Mouse (Mus musculus): Measurements from ENCODE around the gene Irgc1.

DNA sequence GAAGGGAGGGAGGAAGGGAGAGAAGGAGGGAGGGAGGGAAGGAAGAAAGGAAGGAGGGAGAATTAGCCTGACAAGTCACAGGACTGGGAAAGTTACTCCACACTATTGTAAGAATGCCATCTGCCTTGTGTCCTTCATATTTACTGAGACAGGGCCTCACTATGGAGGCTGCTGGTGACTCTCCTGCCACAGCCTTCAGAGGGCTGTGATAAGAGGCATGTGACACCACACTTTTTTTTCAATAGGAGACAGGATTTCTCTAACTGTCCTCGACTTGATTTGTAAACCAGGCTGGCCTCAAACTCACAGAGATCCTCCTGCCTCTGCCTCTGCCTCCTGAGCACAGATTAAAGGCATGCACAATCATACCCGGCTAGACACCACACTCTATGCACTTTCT lies 60.4 kb downstream of the Irgc1 start:
- TF ChIP-seq CTCF (IDR thresholded peaks at IDR 0.05) (no peak), POLR2A (IDR thresholded peaks at IDR 0.05; ENCODE audit: insufficient read depth, low read depth, low read length) (no peak), EP300 (IDR thresholded peaks at IDR 0.05; ENCODE audit: insufficient read depth, low read depth, low read length) (no peak)
